Mouse (Mus musculus): ENCODE results near the gene Aatk. TPM values are rescaled to one million over a fixed set of nuclear protein-coding genes. Genes with fewer than 3 reads are reported as not detected.

Gene Aatk
- polyA plus RNA-seq, 1 experiment, result 0.81 TPM

GRCm38 (mm10) chr11:119967401-119967800 lies 79.6 kb downstream of the Aatk start:
- Histone ChIP-seq H3K9ac (ENCODE audit: low read depth, poor library complexity, severe bottlenecking) (no peak overlapping the region), H3K4me3 (ENCODE audit: low read depth, low read length) (no peak overlapping the region), H3K4me1 (ENCODE audit: control insufficient read depth, insufficient read depth, low read length) (no peaks in the 10 kb centered on the region), H3K9me3 (replicated peaks; ENCODE audit: control insufficient read depth, insufficient read depth, low read length, poor library complexity, severe bottlenecking) (no peaks in the 10 kb centered on the region), H3K27me3 (ENCODE audit: control insufficient read depth, insufficient read depth, low read length, poor library complexity, severe bottlenecking) (no peaks in the 10 kb centered on the region), H3K36me3 (ENCODE audit: control insufficient read depth, insufficient read depth, low read length, poor library complexity, severe bottlenecking) (no peaks in the 10 kb centered on the region; the same call in 1 of the 2 replicates), H3K27ac (ENCODE audit: insufficient read depth, low read length) (no peak overlapping the region)
- no peak for TF ChIP-seq POLR2A (IDR thresholded peaks at IDR 0.05; ENCODE audit: insufficient read depth, low read length)

- Histone ChIP-seq H3K27me3 (ENCODE audit: control insufficient read depth, insufficient read depth, low read length, poor library complexity, severe bottlenecking) (no peaks in the 10 kb centered on the region), H3K9ac (ENCODE audit: low read depth, poor library complexity, severe bottlenecking) (no peak overlapping the region), H3K27ac (ENCODE audit: insufficient read depth, low read length) (no peak overlapping the region), H3K9me3 (replicated peaks; ENCODE audit: control insufficient read depth, insufficient read depth, low read length, poor library complexity, severe bottlenecking) (no peaks in the 10 kb centered on the region), H3K36me3 (ENCODE audit: control insufficient read depth, insufficient read depth, low read length, poor library complexity, severe bottlenecking) (no peaks in the 10 kb centered on the region; the same call in 1 of the 2 replicates), H3K4me3 (ENCODE audit: low read depth, low read length) (no peak overlapping the region), H3K4me1 (ENCODE audit: control insufficient read depth, insufficient read depth, low read length) (no peaks in the 10 kb centered on the region)
- no peak for TF ChIP-seq CTCF (IDR thresholded peaks at IDR 0.05; ENCODE audit: low read depth, low read length)
- no peak for TF ChIP-seq POLR2A (IDR thresholded peaks at IDR 0.05; ENCODE audit: insufficient read depth, low read length)
- TF ChIP-seq EP300 (IDR thresholded peaks at IDR 0.05; ENCODE audit: insufficient read depth, low read depth, low read length), result no peak
These were observed 80.7 kb downstream of the Aatk start for GRCm38 (mm10) chr11:119966294-119966693.

- Histone ChIP-seq H3K27ac (ENCODE audit: insufficient read depth, low read length) (no peak overlapping the region), H3K9me3 (replicated peaks; ENCODE audit: control insufficient read depth, insufficient read depth, low read length, poor library complexity, severe bottlenecking) (no peaks in the 10 kb centered on the region), H3K4me1 (ENCODE audit: control insufficient read depth, insufficient read depth, low read length) (no peaks in the 10 kb centered on the region), H3K36me3 (ENCODE audit: control insufficient read depth, insufficient read depth, low read length, poor library complexity, severe bottlenecking) (no peaks in the 10 kb centered on the region; the same call in 1 of the 2 replicates), H3K27me3 (ENCODE audit: control insufficient read depth, insufficient read depth, low read length, poor library complexity, severe bottlenecking) (no peaks in the 10 kb centered on the region), H3K9ac (ENCODE audit: low read depth, poor library complexity, severe bottlenecking) (no peak overlapping the region), H3K4me3 (ENCODE audit: low read depth, low read length) (no peak overlapping the region)
- TF ChIP-seq CTCF (IDR thresholded peaks at IDR 0.05; ENCODE audit: low read depth, low read length) (no peak), EP300 (IDR thresholded peaks at IDR 0.05; ENCODE audit: insufficient read depth, low read depth, low read length) (no peak), POLR2A (IDR thresholded peaks at IDR 0.05; ENCODE audit: insufficient read depth, low read length) (no peak)
These were observed 81.9 kb downstream of the Aatk start for GRCm38 (mm10) chr11:119965053-119965452.

GRCm38 (mm10) chr11:119961511-119961910 lies 85.5 kb downstream of the Aatk start:
- TF ChIP-seq EP300 (IDR thresholded peaks at IDR 0.05; ENCODE audit: insufficient read depth, low read depth, low read length) (no peak), POLR2A (IDR thresholded peaks at IDR 0.05; ENCODE audit: insufficient read depth, low read length) (no peak), CTCF (IDR thresholded peaks at IDR 0.05; ENCODE audit: low read depth, low read length) (no peak)
- no peaks in the 10 kb centered on the region for H3K4me1 ChIP-seq (ENCODE audit: control insufficient read depth, insufficient read depth, low read length)
- no peak overlapping the region for H3K9ac ChIP-seq (ENCODE audit: low read depth, poor library complexity, severe bottlenecking)
- H3K27ac ChIP-seq (ENCODE audit: insufficient read depth, low read length), result no peak overlapping the region
- H3K36me3 ChIP-seq (ENCODE audit: control insufficient read depth, insufficient read depth, low read length, poor library complexity, severe bottlenecking), result no peaks in the 10 kb centered on the region
- H3K27me3 ChIP-seq (ENCODE audit: control insufficient read depth, insufficient read depth, low read length, poor library complexity, severe bottlenecking), result no peaks in the 10 kb centered on the region
- H3K4me3 ChIP-seq (ENCODE audit: low read depth, low read length), result no peak overlapping the region
- H3K9me3 ChIP-seq (replicated peaks; ENCODE audit: control insufficient read depth, insufficient read depth, low read length, poor library complexity, severe bottlenecking), result no peaks in the 10 kb centered on the region

GRCm38 (mm10) chr11:119960671-119961070 lies 86.3 kb downstream of the Aatk start:
- no peaks in the 10 kb centered on the region for H3K27me3 ChIP-seq (ENCODE audit: control insufficient read depth, insufficient read depth, low read length, poor library complexity, severe bottlenecking)
- no peaks in the 10 kb centered on the region for H3K36me3 ChIP-seq (ENCODE audit: control insufficient read depth, insufficient read depth, low read length, poor library complexity, severe bottlenecking)
- no peak for TF ChIP-seq POLR2A (IDR thresholded peaks at IDR 0.05; ENCODE audit: insufficient read depth, low read length)
- TF ChIP-seq CTCF (IDR thresholded peaks at IDR 0.05; ENCODE audit: low read depth, low read length), result no peak
- no peak for TF ChIP-seq EP300 (IDR thresholded peaks at IDR 0.05; ENCODE audit: insufficient read depth, low read depth, low read length)
- H3K27ac ChIP-seq (ENCODE audit: insufficient read depth, low read length), result no peak overlapping the region
- H3K9me3 ChIP-seq (replicated peaks; ENCODE audit: control insufficient read depth, insufficient read depth, low read length, poor library complexity, severe bottlenecking), result no peaks in the 10 kb centered on the region
- H3K9ac ChIP-seq (ENCODE audit: low read depth, poor library complexity, severe bottlenecking), result no peak overlapping the region
- H3K4me1 ChIP-seq (ENCODE audit: control insufficient read depth, insufficient read depth, low read length), result peaks cover under 1% of the 10 kb centered on the region
- no peak overlapping the region for H3K4me3 ChIP-seq (ENCODE audit: low read depth, low read length)

- TF ChIP-seq CTCF (IDR thresholded peaks at IDR 0.05; ENCODE audit: low read depth, low read length) (no peak), POLR2A (IDR thresholded peaks at IDR 0.05; ENCODE audit: insufficient read depth, low read length) (no peak), EP300 (IDR thresholded peaks at IDR 0.05; ENCODE audit: insufficient read depth, low read depth, low read length) (no peak)
- Histone ChIP-seq H3K27ac (ENCODE audit: insufficient read depth, low read length) (no peak overlapping the region), H3K36me3 (ENCODE audit: control insufficient read depth, insufficient read depth, low read length, poor library complexity, severe bottlenecking) (no peaks in the 10 kb centered on the region), H3K9ac (ENCODE audit: low read depth, poor library complexity, severe bottlenecking) (no peak overlapping the region), H3K27me3 (ENCODE audit: control insufficient read depth, insufficient read depth, low read length, poor library complexity, severe bottlenecking) (no peaks in the 10 kb centered on the region), H3K9me3 (replicated peaks; ENCODE audit: control insufficient read depth, insufficient read depth, low read length, poor library complexity, severe bottlenecking) (no peaks in the 10 kb centered on the region), H3K4me1 (ENCODE audit: control insufficient read depth, insufficient read depth, low read length) (peaks cover 2% of the 10 kb centered on the region), H3K4me3 (ENCODE audit: low read depth, low read length) (no peak overlapping the region)
These were observed 87.3 kb downstream of the Aatk start for GRCm38 (mm10) chr11:119959714-119960113.
